Mouse (Mus musculus): ENCODE measurements at regions not wholly inside any gene's neighbourhood (a gene's known extent, or its start where the extent isn't known, plus 50 kb on each side); places are given as distances from the start of the nearest gene placed in this dataset.

DNA sequence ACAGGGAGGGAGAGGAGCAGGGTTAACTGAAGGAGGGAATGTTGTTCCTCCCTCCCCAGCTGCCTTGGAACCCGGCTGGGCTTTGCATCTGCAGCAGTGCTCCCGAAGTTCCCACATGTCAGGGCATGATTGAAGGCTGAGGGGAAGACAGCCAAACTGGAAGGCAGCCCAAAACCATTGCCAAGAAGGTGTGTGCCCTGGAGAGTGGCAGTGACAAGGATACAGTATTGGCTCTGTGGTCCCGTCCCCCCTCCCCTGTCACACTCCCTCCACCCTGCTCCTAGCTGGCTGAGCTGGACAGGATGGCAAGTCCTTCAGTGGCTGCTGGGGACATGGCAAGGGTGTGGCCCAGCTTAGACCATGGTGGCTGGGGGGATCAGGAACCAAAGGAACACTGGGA, 79.1 kb downstream of the Cyp26b1 start:
- DNase-seq (ENCODE audit: low spot score): peak; percentile 14

DNA sequence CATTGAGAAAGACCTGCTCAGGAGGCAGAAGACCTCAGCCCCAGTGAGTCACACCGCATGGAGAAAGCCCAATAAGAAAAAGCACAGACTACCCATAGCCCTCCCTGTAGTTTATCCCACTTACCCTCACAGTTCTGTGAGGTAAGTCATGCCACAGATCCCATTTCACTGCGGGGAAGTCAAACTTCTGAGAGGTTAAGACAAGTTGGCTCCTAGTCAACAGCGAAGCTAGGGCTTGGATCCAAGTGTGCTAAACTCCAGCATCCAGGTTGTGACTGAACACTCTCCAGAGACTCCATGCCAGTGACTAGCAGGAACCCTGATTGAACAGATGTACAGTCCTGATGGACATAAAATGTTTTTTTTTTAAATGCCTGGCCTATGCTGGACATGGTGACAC, 85.1 kb downstream of the Cyp26b1 start:
- no peak for DNase-seq (ENCODE audit: low spot score)

DNA sequence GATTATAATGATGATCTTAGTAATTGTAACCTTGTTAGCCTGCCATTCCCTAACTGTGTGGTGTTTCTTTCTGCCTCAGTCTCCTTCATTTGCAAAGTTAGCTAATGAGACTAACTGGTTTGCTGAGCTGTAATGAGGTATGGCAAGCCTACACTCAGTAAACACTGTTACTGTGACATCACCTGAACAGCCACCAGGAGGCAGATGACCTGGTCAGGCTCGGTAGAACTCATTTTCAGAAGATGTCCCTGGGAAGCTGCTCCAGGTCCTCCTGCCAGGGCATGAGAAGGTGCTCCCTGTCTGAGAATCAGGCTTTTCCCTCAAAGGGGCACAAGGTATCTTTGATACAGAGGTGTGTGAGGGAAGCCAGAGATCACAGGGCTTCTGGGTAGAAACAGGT, 87.0 kb downstream of the Cyp26b1 start:
- DNase-seq (ENCODE audit: low spot score): no peak

DNA sequence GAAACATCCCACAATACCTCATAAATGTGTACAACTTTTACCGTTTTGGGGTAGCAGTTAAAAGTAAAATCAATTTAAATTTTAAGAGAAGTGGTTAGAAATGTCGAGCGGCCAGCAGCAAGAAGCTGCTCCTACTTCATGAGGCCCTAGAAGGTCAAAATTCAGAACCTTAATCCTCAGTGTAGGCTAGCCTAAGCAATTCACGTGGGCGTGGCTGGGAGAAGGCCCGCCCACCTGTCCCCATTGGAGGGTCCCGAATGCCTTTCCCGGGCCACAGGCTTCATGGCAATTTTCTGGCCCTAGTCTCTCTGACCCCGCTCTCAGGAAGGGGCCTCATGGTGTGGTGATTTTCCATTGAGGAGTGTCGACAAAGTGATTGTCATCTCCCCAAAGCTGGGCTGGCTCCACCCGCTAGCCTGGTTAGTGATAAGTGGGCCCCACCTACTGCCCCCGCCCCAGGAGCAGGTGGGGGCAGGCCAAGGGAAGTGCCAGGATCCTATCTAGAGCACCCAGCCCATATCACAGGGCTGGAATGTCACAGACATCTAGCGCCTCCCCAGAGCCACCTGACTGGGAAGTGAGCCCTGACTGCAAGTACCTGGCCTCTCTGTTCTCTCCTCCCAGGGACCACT, 93.3 kb downstream of the Cyp26b1 start:
- no peak for DNase-seq (ENCODE audit: low spot score)

- DNase-seq (ENCODE audit: low spot score): no peak
These were observed 95.6 kb downstream of the Cyp26b1 start for GRCm38 (mm10) chr6:84498076-84498475.

GRCm38 (mm10) chr6:84493676-84494075, 100.0 kb downstream of the Cyp26b1 start:
- no peak for DNase-seq (ENCODE audit: low spot score)

DNA sequence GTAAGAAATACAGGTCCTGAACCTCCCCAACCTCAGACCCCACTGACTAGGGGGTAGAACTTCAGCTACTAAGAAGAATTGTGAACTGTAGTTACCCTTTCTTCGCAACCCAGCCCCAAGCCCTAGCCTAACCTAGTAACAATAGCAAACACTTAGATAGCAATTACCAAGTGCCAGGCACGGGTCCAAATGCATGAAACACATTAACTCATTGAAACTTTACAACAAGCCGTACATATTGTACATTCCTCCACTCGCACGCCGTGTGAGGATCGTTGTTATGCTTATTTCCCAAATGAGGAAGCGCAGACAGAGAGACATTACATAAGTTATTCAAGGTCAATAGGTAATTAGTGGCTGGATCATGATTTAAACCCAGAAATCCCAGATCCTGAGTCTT, 100.5 kb downstream of the Cyp26b1 start:
- DNase-seq (ENCODE audit: low spot score): no peak

- no peak for DNase-seq (ENCODE audit: low spot score)
These were observed 101.1 kb downstream of the Cyp26b1 start for GRCm38 (mm10) chr6:84492594-84492993.

- no peak for DNase-seq (ENCODE audit: low spot score)
These were observed 102.6 kb downstream of the Cyp26b1 start for GRCm38 (mm10) chr6:84491106-84491505.

DNA sequence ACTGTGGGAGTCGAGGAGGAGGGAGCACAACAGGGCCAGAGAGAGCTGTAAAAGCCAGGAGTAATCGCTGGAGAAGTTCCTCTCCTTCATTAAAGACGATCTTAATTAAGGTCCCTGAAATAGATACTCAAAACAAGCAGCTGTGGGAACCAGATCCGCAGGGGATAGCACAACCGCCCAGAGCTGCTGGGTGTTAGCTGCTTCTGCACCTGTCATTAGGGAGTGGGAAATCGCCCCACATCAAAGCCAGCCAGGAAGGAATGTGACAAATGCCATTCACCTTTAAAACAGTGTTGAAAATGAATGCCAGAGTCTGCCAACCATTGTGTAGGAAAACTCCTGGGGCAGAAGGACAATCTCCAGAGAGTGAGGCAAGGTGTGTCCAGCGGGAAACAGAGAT, 112.5 kb downstream of the Cyp26b1 start:
- no peak for DNase-seq (ENCODE audit: low spot score)

DNA sequence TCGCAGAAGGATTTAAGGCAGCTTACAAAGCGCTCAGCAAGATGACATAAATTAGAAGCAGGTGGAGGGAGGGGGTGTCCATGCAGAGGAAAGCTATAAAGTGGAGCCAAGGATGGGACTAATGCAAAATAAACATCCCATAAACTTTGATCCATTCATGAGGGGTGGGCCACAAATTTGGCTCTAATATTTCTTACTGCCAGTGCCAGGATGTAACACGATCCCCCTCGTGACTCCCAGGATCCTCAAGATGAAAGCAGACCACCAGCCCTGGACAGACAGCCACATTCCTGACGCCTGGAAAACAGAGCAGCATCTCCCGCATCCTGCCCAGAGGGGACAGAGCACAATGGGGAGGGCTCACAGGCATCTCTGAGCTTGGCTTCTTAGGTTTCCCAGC, 116.6 kb downstream of the Cyp26b1 start:
- no peak for DNase-seq (ENCODE audit: low spot score)

- DNase-seq (ENCODE audit: low spot score): peak; percentile 48
These were observed 117.2 kb downstream of the Cyp26b1 start for GRCm38 (mm10) chr6:84476466-84476865.

GRCm38 (mm10) chr6:84474835-84475234, 118.9 kb downstream of the Cyp26b1 start:
- no peak for DNase-seq (ENCODE audit: low spot score)

- DNase-seq (ENCODE audit: low spot score): no peak
These were observed 120.5 kb downstream of the Cyp26b1 start for GRCm38 (mm10) chr6:84473171-84473570.

DNA sequence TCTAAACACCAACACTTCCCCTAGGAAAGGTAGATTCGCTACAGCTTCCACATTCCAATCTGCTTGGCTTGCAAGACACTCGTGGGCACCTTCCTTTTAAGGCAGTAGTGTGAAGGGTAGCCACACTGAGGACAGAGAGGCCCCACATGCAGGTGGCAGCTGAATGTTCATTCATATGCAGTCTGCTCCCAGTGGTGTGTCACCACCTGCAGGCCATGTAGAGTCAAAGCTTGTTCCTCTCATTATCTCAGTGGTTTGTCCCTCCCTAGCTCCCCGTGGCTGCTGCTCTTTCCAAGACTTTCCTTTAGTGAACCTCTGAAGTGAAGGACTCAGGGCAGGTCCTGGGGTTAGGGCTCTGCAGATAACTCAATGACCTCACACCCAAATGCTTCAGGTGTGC, 121.4 kb downstream of the Cyp26b1 start:
- DNase-seq (ENCODE audit: low spot score): no peak

- no peak for DNase-seq (ENCODE audit: low spot score)
These were observed 126.4 kb downstream of the Cyp26b1 start for GRCm38 (mm10) chr6:84467319-84467718.

DNA sequence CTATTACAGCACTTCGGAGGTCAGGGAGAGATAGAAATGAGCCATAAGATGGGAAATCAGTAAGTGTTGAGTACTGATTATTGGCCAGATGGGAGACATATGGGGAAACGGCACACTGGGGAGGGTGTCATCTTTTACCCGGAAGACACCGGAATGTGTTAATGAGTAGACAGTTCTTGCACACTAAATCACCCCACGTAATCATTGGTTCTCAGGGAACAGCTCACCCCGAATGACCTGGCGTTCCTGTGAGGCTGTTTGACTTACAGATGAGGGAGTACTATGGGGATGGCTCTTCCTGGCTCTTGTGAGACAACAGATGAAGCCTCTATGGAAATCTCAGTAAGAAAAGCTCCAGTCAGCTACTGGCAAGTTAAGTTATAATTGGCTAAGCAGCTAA, 127.5 kb downstream of the Cyp26b1 start:
- no peak for DNase-seq (ENCODE audit: low spot score)

DNA sequence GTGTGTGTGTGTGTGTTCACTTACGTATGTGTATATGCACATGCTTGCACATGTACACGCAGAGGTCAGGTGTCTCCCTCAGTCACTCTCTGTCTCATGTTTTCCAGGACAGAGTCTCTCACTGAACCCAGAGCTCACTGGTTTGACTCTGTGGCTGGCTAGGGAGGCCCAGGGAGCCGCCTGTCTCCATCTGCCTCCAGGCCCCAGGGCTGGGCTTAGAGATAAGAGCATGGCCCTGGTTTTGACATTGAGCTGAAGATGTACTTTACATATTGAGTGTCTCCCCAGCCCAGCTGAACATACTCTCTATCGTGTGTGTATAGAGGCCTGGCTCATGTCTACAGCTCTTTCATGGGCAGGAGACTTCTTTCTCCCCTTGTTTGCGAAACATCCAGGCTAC, 128.1 kb downstream of the Cyp26b1 start:
- no peak for DNase-seq (ENCODE audit: low spot score)

DNA sequence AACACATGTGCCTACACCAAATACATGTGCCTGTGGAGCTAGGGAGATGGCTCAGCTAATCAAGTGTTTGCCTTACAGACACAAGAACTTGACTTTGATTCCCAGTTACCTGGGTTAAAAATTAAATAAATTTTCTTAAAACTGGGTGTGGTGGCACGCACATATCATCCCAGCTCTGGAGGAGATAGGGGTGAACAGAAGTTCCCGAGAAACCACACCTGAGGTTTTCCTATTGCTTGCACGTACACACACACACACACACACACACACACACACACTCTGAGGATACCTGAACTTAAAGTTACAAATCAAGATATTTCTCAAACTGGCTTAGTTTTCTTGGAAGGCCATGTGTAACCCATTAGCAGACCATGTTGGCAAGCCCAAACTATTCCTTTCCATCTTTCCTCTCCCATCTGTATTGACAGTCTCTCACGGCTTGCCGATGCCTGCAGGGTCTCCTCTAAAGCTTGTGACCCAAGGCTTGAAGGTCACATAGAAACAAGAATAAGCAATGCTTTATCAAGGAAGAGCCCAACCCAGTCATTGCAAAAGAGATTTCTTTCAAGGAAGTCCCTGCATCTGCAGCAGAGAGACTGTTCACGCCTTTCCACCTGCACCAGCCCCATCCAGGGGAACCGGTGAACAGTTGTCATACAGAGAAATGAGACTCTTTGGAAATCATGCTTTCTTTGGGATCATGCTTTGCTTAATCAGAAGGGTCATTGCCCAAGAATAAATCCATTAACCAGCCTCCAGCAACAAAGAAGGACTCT, 129.9 kb downstream of the Cyp26b1 start:
- no peak for DNase-seq (ENCODE audit: low spot score)

GRCm38 (mm10) chr6:84456803-84457202, 136.9 kb downstream of the Cyp26b1 start:
- no peak for DNase-seq (ENCODE audit: low spot score)

DNA sequence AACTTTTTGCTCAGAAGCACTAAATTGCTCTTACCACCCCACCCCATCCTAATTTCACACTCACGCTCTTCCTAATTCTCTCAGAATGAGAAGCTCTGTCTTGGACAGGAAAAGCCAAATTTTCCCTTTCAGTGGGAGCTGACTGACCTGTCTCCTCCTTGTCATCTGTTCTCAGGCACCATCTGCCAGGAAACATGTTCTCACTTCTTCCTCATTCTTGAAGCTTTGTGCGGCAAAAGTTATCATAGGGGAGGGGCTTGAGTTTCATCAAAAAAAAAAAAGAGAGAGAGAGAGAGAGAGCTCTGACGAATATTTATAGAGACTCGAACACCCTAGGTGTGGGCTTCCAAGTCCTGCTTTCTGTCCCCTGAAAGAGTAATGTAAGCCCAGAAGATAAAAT, 148.6 kb downstream of the Cyp26b1 start:
- no peak for DNase-seq (ENCODE audit: low spot score)

DNA sequence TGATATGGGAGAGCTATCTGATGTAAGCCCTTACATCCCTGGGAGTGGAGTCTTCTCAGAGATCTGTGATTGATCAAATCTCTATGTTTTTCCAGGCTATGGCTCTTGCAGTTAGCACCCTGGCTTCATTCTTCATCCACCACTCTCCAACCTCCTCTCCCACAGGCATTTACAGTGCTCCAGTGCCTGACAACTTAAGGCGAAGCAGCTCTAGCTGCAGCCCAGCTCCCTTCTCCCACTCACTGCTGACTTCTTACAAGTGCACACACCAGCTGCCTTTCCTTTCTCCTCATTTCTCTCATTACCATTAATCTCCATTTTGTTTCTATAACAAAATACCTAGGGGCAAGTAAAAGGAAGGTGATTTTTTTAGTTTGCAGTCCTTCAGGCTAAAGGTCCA, 151.0 kb downstream of the Cyp26b1 start:
- no peak for DNase-seq (ENCODE audit: low spot score)

DNA sequence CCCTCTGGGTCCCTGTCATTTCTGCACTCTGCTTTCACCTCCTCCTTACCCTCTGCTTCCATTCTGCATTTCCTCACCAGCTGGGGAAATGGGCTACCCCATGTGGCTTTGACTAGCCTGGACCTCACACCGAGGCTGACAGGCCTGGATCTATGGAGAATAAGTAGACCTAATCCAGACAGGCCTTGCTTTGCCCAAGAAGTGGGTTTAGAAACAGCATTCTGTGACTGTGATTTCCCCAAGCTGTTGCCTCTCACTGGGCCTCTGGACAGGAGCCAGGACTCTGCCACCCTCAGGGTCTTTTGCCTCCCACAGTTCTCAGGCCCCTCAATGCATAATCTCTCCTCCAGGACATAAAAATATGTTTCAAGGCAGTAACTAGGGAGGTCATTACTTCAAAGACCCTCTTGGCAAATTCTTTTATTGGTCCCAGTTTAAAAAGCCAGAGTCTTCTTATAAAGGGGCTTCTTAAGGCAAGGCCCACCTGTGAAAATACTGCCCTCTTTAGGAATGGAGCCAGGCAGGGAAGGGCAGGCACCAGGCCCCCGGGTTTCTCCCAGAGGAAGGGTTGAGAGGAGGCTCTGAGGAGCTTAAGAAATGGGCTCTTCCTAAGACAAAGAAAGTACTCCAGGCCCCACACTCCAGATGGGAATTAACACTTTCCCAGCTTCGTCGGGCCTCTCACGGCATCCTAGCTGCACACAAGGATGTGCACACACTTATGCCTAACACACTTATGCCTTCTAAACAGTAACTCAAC, 151.8 kb downstream of the Cyp26b1 start:
- no peak for DNase-seq (ENCODE audit: low spot score)
